Mouse (Mus musculus) heart, embryonic 11.5 days (tissue): ENCODE data around the gene Fabp6. TPM values are rescaled to one million over a fixed set of nuclear protein-coding genes. Genes with fewer than 3 reads are reported as not detected.

ENCODE experiments used
- ATAC-seq: fragments of 200-750 bp; cut with Nextera tagmentation; replicated peaks from 2 replicates; pipeline ENCODE4 v1.8.0; 2017; ENCODE audit warnings: moderate library complexity; ENCODE audit not compliant: insufficient number of reproducible peaks, low FRiP score, low TSS enrichment
- H3K27ac ChIP-seq: fragments of 300-500 bp; sonication (generic); 2 replicates; pipeline ENCODE4 v1.5.1; 2014; ENCODE audit warnings: mild to moderate bottlenecking, low read depth, low read length
- H3K27me3 ChIP-seq: fragments of 300-500 bp; sonication (generic); 2 replicates; pipeline ENCODE4 v1.6.1; 2014; ENCODE audit warnings: mild to moderate bottlenecking, low read length, mixed read lengths; ENCODE audit not compliant: control insufficient read depth, insufficient read depth
- H3K36me3 ChIP-seq: fragments of 300-500 bp; sonication (generic); 2 replicates; pipeline ENCODE4 v1.6.1; 2014; ENCODE audit warnings: mild to moderate bottlenecking, low read length, moderate library complexity, mixed read lengths; ENCODE audit not compliant: control insufficient read depth, insufficient read depth
- H3K4me1 ChIP-seq: fragments of 300-500 bp; sonication (generic); 2 replicates; pipeline ENCODE4 v1.6.1; 2014; ENCODE audit warnings: low read length; ENCODE audit not compliant: control insufficient read depth, insufficient read depth
- H3K4me2 ChIP-seq: fragments of 300-500 bp; sonication (generic); 2 replicates; pipeline ENCODE4 v1.6.1; 2014; ENCODE audit warnings: mild to moderate bottlenecking, moderate library complexity
- H3K4me3 ChIP-seq: fragments of 300-500 bp; sonication (generic); 2 replicates; pipeline ENCODE4 v1.5.1; 2014; ENCODE audit warnings: low read depth, low read length
- H3K9ac ChIP-seq: fragments of 300-500 bp; sonication (generic); 2 replicates; pipeline ENCODE4 v1.6.1; 2014; ENCODE audit warnings: mild to moderate bottlenecking, low read depth, low read length, moderate library complexity
- H3K9me3 ChIP-seq: fragments of 300-500 bp; sonication (generic); replicated peaks from 2 replicates; pipeline ENCODE4 v1.6.1; 2016; ENCODE audit warnings: low read length; ENCODE audit not compliant: control insufficient read depth
- WGBS: fragments of 180-500 bp; shearing (Covaris S2); extraction: QIAGEN DNeasy Blood & Tissue Kit; methylation state at CpG from one replicate; pipeline ENCODE4 v1.1.7; 2014; ENCODE audit not compliant: insufficient replicate concordance; 5-methylcytosine and 5-hydroxymethylcytosine counted together
- polyA plus RNA-seq: library from polyadenylated mRNA; unstranded; fragments of >200 nt; fragmentation: Nextera tagmentation; extraction: Ambion mirVana; gene quantifications from 2 replicates; pipeline ENCODE4 v1.2.1, GENCODE M21; 2014

The Fabp6 gene
- polyA plus RNA-seq, 1 experiment from 2014 or later = not detected

- Histone ChIP-seq H3K4me2 (peak overlapping the region; percentile 57), H3K27ac (no peak overlapping the region), H3K9ac (0 out of 2 replicates have a peak overlapping the region, but pooled peaks have one; percentile 40), H3K36me3 (no peaks in the 10 kb centered on the region), H3K4me1 (peaks cover 20% of the 10 kb centered on the region), H3K9me3 (no peaks in the 10 kb centered on the region), H3K27me3 (no peaks in the 10 kb centered on the region), H3K4me3 (no peak overlapping the region; the same call in 1 of the 2 replicates)
- 21% methylated on average over 18 of the region's 18 CpGs for WGBS
- ATAC-seq = no peak
These were observed 25.7 kb upstream of the Fabp6 start for GRCm38 (mm10) chr11:43626927-43627645.

GRCm38 (mm10) chr11:43626300-43626926 is 25.1 kb upstream of the Fabp6 start:
- Histone ChIP-seq H3K4me1 (peaks cover 21% of the 10 kb centered on the region), H3K36me3 (no peaks in the 10 kb centered on the region), H3K27ac (peak overlapping the region; percentile 60; the same call in 1 of the 2 replicates), H3K4me3 (peak overlapping the region; percentile 14), H3K27me3 (no peaks in the 10 kb centered on the region), H3K9ac (peak overlapping the region; percentile 40; the same call in 1 of the 2 replicates), H3K9me3 (no peaks in the 10 kb centered on the region), H3K4me2 (peak overlapping the region; percentile 57)
- 8% methylated on average over 12 of the region's 12 CpGs for WGBS
- ATAC-seq = no peak

GRCm38 (mm10) chr11:43624341-43624740 is 23.0 kb upstream of the Fabp6 start:
- Histone ChIP-seq H3K4me2 (no peak overlapping the region), H3K4me3 (no peak overlapping the region), H3K27me3 (no peaks in the 10 kb centered on the region), H3K9me3 (no peaks in the 10 kb centered on the region), H3K36me3 (no peaks in the 10 kb centered on the region), H3K27ac (no peak overlapping the region), H3K9ac (no peak overlapping the region), H3K4me1 (peaks cover 24% of the 10 kb centered on the region)
- WGBS = 93% methylated on average over 1 of the region's 1 CpGs
- ATAC-seq = no peak

- no peak overlapping the region for H3K9ac ChIP-seq
- H3K27me3 ChIP-seq = no peaks in the 10 kb centered on the region
- no peaks in the 10 kb centered on the region for H3K9me3 ChIP-seq
- no peak overlapping the region for H3K4me3 ChIP-seq
- H3K4me2 ChIP-seq = no peak overlapping the region
- H3K27ac ChIP-seq = no peak overlapping the region
- ATAC-seq = no peak
- no peaks in the 10 kb centered on the region for H3K36me3 ChIP-seq
- 79% methylated on average over 5 of the region's 5 CpGs for WGBS
- H3K4me1 ChIP-seq = peaks cover 23% of the 10 kb centered on the region
These were observed 20.4 kb upstream of the Fabp6 start for GRCm38 (mm10) chr11:43621769-43622168.

- Histone ChIP-seq H3K27me3 (no peaks in the 10 kb centered on the region), H3K4me3 (no peak overlapping the region), H3K9me3 (no peaks in the 10 kb centered on the region), H3K4me1 (peaks cover 15% of the 10 kb centered on the region), H3K9ac (no peak overlapping the region), H3K36me3 (no peaks in the 10 kb centered on the region), H3K27ac (peak overlapping the region; percentile 57), H3K4me2 (no peak overlapping the region)
- 72% methylated on average over 7 of the region's 7 CpGs for WGBS
- ATAC-seq = no peak
These were observed 17.1 kb upstream of the Fabp6 start for GRCm38 (mm10) chr11:43618403-43618802.

- Histone ChIP-seq H3K4me1 (peaks cover 15% of the 10 kb centered on the region), H3K4me3 (no peak overlapping the region), H3K9me3 (no peaks in the 10 kb centered on the region), H3K9ac (no peak overlapping the region; the same call in 1 of the 2 replicates), H3K36me3 (no peaks in the 10 kb centered on the region), H3K27me3 (no peaks in the 10 kb centered on the region), H3K27ac (peak overlapping the region; percentile 57), H3K4me2 (no peak overlapping the region)
- 36% methylated on average over 5 of the region's 5 CpGs for WGBS
- no peak; the same call in 1 of the 2 replicates for ATAC-seq
These were observed 16.6 kb upstream of the Fabp6 start for GRCm38 (mm10) chr11:43617924-43618323.

GRCm38 (mm10) chr11:43612834-43613488 is 11.6 kb upstream of the Fabp6 start:
- peak overlapping the region; percentile 59; the same call in 1 of the 2 replicates for H3K9ac ChIP-seq
- no peaks in the 10 kb centered on the region for H3K36me3 ChIP-seq
- no peak overlapping the region for H3K4me3 ChIP-seq
- H3K4me2 ChIP-seq = no peak overlapping the region
- H3K4me1 ChIP-seq = peaks cover 5% of the 10 kb centered on the region; the same call in 1 of the 2 replicates
- 26% methylated on average over 12 of the region's 12 CpGs for WGBS
- no peaks in the 10 kb centered on the region for H3K9me3 ChIP-seq
- peak; percentile 31 for ATAC-seq
- H3K27ac ChIP-seq = peak overlapping the region; percentile 46; the same call in 1 of the 2 replicates
- H3K27me3 ChIP-seq = no peaks in the 10 kb centered on the region

- H3K4me2 ChIP-seq = no peak overlapping the region
These were observed 9.3 kb upstream of the Fabp6 start for GRCm38 (mm10) chr11:43610662-43611033.

More at GRCm38 (mm10) chr11:43610662-43611033, 9.3 kb upstream of the Fabp6 start:
- Histone ChIP-seq H3K9ac (no peak overlapping the region), H3K27me3 (no peaks in the 10 kb centered on the region), H3K36me3 (no peaks in the 10 kb centered on the region), H3K27ac (no peak overlapping the region), H3K9me3 (no peaks in the 10 kb centered on the region), H3K4me3 (no peak overlapping the region), H3K4me1 (no peaks in the 10 kb centered on the region; the same call in 1 of the 2 replicates)
- no peak for ATAC-seq
- 68% methylated on average over 5 of the region's 5 CpGs for WGBS
